Mouse (Mus musculus) liver, embryonic 15.5 days (tissue): ENCODE measurements around the gene Dnajb1. TPM values are rescaled to one million over a fixed set of nuclear protein-coding genes. Genes with fewer than 3 reads are reported as not detected.

Experiments
- ATAC-seq: fragments of 200-750 bp; cut with Nextera tagmentation; 2 replicates; pipeline ENCODE4 v1.8.0; 2017; ENCODE audit warnings: moderate number of reproducible peaks, mild to moderate bottlenecking, moderate library complexity; ENCODE audit not compliant: insufficient read depth
- H3K27ac ChIP-seq: fragments of 300-500 bp; sonication (generic); replicated peaks from 2 replicates; pipeline ENCODE4 v1.5.1; 2015; ENCODE audit warnings: mild to moderate bottlenecking, inconsistent platforms
- H3K27me3 ChIP-seq: fragments of 300-500 bp; sonication (generic); 2 replicates; pipeline ENCODE4 v1.6.1; 2015; ENCODE audit warnings: mild to moderate bottlenecking, inconsistent platforms
- H3K36me3 ChIP-seq: fragments of 300-500 bp; sonication (generic); replicated peaks from 2 replicates; pipeline ENCODE4 v1.6.1; 2015; ENCODE audit warnings: moderate library complexity, mild to moderate bottlenecking, inconsistent platforms
- H3K4me1 ChIP-seq: fragments of 300-500 bp; sonication (generic); replicated peaks from 2 replicates; pipeline ENCODE4 v1.6.1; 2015; ENCODE audit warnings: inconsistent platforms
- H3K4me2 ChIP-seq: fragments of 300-500 bp; sonication (generic); 2 replicates; pipeline ENCODE4 v1.6.1; 2015; ENCODE audit warnings: moderate library complexity, mild to moderate bottlenecking, inconsistent platforms
- H3K4me3 ChIP-seq: fragments of 300-500 bp; sonication (generic); replicated peaks from 2 replicates; pipeline ENCODE4 v1.5.1; 2015; ENCODE audit warnings: mild to moderate bottlenecking, inconsistent platforms
- H3K9ac ChIP-seq: fragments of 300-500 bp; sonication (generic); 2 replicates; pipeline ENCODE4 v1.6.1; 2015; ENCODE audit warnings: moderate library complexity, mild to moderate bottlenecking, inconsistent platforms
- H3K9me3 ChIP-seq: fragments of 300-500 bp; sonication (generic); replicated peaks from 2 replicates; pipeline ENCODE4 v1.6.1; 2016; ENCODE audit warnings: inconsistent platforms
- WGBS: fragments of 180-500 bp; shearing (Covaris S2); methylation state at CpG from one replicate; pipeline ENCODE4 v1.1.7; 2015; ENCODE audit warnings: mixed read lengths; ENCODE audit not compliant: insufficient replicate concordance; 5-methylcytosine and 5-hydroxymethylcytosine counted together
- polyA plus RNA-seq: library from polyadenylated mRNA; unstranded; fragments of >200 nt; fragmentation: Nextera tagmentation; extraction: Ambion mirVana; gene quantifications from 2 replicates; pipeline ENCODE4 v1.2.1, GENCODE M21; 2015

Gene Dnajb1
- polyA plus RNA-seq, 1 experiment from 2014 or later = 52.7 TPM

DNA sequence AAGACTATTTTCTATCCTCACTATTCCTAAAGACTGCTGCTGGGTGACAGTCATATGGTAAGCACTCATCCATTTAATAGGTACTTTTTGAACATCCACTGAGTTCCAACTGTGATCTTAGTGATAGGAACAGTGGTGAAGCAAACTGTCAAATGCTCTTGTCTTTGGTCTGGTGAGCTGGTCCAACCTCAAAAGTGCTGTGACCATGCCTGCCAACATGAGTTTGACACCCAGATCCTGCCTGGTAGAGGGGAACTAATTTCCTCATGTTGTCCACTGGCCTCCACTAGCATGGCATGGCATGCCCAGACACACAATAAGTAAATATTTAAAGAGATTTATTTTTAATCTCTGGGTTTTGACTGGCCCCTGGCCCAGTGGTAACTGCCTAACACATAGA is 8.6 kb downstream of the Dnajb1 start:
- no peaks in the 10 kb centered on the region for H3K27me3 ChIP-seq
- peaks cover 29% of the 10 kb centered on the region for H3K36me3 ChIP-seq
- H3K4me3 ChIP-seq = no peak overlapping the region
- H3K4me2 ChIP-seq = no peak overlapping the region
- H3K9me3 ChIP-seq = no peaks in the 10 kb centered on the region
- H3K4me1 ChIP-seq = peaks cover 12% of the 10 kb centered on the region
- no peak overlapping the region for H3K27ac ChIP-seq
- ATAC-seq = no peak
- H3K9ac ChIP-seq = no peak overlapping the region

DNA sequence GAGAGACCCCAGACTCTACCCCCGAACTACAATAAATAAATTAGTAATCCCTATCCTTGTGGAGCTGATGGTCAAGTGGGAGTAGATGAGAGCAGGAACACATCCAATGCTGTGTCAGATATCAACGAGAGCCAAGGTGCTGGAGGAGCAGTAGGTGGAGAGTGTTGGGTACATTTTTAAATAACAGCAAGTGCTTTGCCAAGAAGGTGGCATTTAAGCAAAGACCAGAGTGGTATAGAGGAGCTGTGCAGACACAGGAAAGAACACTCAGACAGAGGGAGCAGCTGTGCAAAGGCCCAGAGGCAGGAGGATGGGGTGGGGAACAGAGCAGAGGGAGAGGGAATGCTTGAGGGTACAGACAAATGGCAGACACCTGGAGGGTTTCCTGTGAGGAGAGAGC is 9.1 kb downstream of the Dnajb1 start:
- Histone ChIP-seq H3K4me2 (no peak overlapping the region), H3K27ac (no peak overlapping the region), H3K36me3 (peaks cover 24% of the 10 kb centered on the region), H3K9ac (no peak overlapping the region), H3K4me3 (no peak overlapping the region), H3K27me3 (no peaks in the 10 kb centered on the region), H3K4me1 (peaks cover 12% of the 10 kb centered on the region), H3K9me3 (no peaks in the 10 kb centered on the region)
- 70% methylated on average over 2 of the region's 2 CpGs for WGBS
- ATAC-seq = no peak

DNA sequence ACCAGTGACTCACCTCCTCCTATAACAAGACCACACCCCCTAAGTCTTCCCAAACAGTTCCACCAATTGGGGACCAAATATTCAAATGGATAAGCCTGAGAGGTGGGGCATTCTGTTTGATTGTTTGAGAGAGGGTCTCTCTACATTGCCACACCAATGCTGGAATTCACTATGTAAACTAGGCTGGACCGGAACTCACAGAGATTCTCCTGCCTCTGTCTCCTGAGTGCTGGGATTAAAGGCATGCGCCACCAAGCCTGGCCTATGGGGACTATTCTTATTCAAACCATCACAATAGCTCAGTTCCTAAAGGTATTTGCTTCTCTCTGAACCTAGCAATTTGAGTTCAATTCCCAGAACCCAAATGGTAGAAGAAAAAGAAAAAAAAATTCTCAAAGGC is 10.6 kb downstream of the Dnajb1 start:
- Histone ChIP-seq H3K9ac (no peak overlapping the region), H3K27ac (no peak overlapping the region), H3K36me3 (peaks cover 10% of the 10 kb centered on the region), H3K27me3 (no peaks in the 10 kb centered on the region), H3K4me3 (no peak overlapping the region), H3K4me1 (peaks cover 27% of the 10 kb centered on the region), H3K4me2 (no peak overlapping the region), H3K9me3 (no peaks in the 10 kb centered on the region)
- no peak for ATAC-seq
- WGBS = 92% methylated on average over 2 of the region's 2 CpGs

DNA sequence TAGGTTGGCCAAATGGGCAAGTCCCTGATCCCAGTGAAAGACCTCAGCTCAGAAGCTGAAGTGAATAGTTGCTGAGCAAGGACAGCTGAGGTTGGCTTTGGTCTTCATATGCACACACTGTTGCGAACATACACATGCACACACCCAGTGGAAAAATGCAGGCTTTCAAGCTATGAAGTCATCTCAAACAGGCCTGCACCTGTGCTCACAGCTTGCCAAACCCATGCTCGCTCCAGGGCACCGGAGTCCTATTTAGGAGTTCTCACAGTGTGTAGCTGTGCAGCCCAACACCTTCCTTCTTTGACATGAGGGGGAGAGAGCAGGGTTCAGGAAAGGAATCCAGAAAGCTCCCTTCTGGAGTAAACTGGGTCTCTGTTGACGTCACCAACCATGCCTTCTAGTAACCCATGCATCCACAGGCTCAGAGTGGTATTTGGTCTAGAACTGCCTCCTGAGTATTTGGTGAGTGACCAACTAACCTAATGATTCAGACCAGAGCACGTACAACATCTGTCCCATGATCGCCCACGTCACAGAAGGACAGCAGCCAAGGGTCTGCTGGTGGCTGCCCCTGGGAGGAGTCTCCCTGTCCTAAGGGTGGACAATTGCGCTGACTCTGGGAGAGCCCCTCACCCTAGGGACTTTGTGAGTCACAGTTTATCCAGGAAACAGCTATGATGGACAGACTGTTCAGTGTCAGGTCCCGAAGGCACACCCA is 11.7 kb downstream of the Dnajb1 start:
- no peak overlapping the region for H3K27ac ChIP-seq
- H3K4me1 ChIP-seq = peaks cover 38% of the 10 kb centered on the region
- H3K27me3 ChIP-seq = no peaks in the 10 kb centered on the region
- no peaks in the 10 kb centered on the region for H3K9me3 ChIP-seq
- no peak for ATAC-seq
- H3K4me2 ChIP-seq = no peak overlapping the region
- H3K9ac ChIP-seq = no peak overlapping the region
- no peaks in the 10 kb centered on the region for H3K36me3 ChIP-seq
- no peak overlapping the region for H3K4me3 ChIP-seq
- 87% methylated on average over 9 of the region's 9 CpGs for whole genome bisulfite sequencing

DNA sequence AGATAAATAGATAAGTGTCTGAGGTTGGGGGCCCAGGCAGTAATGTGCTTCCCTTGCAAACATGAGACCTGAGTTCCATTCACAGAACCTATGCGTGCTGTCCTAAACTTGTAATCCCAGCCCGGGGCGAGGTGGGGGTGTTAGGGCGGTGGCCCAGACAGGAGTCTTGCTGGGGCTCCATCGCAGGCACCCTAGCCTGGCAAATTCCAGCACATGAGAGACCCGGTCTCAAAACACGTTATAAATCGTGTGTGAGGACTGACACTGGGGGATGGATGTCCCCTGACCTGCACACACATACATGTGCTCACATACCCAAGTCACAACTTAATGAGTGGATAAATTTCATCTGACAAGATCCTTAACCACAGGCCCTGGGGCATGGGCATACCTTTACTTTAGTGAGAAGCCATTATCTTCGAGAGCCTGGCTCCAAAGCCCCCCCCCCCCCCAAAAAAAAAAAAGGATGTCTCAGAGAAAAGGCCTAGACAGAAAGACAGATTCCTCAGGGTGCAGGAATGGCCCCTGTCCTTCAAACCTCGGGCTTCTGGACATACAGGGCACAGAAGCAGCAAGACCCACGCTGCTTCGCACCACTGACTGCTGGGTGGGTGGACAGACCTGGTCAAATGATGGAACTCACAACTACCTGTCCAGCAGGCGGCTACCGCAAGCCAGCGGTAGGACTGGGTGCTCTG is 13.8 kb downstream of the Dnajb1 start:
- Histone ChIP-seq H3K36me3 (no peaks in the 10 kb centered on the region), H3K4me3 (peak overlapping the region; percentile 52), H3K9ac (peak overlapping the region; percentile 61), H3K27ac (peak overlapping the region; percentile 74), H3K4me1 (peaks cover 55% of the 10 kb centered on the region), H3K9me3 (no peaks in the 10 kb centered on the region), H3K27me3 (no peaks in the 10 kb centered on the region), H3K4me2 (peak overlapping the region; percentile 90)
- 52% methylated on average over 15 of the region's 15 CpGs for WGBS
- no peak for ATAC-seq

DNA sequence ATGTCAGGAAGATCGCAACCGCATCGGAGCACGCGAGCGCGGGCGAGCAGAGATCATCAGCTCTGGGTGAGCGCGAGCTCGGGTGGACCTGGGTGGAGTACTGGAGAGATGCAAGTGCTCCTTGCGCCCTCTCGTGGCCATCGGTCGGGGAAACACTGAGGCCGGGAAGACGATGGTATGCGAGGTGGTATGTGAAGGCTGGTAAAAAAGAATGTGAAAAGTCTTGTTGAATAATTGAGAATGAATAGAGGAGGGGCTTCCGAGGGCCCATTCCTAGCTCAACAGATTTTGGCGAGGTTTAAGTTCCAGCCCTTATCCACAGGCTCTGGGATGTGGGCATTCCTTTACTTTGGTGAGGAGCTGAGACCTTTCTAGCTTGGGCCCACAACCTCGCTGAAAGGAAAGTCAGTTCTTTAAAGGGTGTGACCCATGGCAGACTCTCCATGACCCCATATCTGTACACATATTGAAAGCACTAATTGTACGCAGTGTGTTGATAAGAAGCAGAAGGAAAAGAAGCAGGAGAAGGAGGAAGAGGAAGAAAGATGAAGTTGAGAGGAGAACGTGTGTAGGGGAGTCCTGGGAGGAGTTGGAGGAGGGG is 14.5 kb downstream of the Dnajb1 start:
- 2% methylated on average over 23 of the region's 23 CpGs for WGBS
- Histone ChIP-seq H3K27ac (peak overlapping the region; percentile 74), H3K4me3 (peak overlapping the region; percentile 52), H3K4me2 (peak overlapping the region; percentile 90), H3K36me3 (no peaks in the 10 kb centered on the region), H3K9ac (peak overlapping the region; percentile 61), H3K4me1 (peaks cover 60% of the 10 kb centered on the region), H3K9me3 (no peaks in the 10 kb centered on the region), H3K27me3 (no peaks in the 10 kb centered on the region)
- ATAC-seq = peak; percentile 85

DNA sequence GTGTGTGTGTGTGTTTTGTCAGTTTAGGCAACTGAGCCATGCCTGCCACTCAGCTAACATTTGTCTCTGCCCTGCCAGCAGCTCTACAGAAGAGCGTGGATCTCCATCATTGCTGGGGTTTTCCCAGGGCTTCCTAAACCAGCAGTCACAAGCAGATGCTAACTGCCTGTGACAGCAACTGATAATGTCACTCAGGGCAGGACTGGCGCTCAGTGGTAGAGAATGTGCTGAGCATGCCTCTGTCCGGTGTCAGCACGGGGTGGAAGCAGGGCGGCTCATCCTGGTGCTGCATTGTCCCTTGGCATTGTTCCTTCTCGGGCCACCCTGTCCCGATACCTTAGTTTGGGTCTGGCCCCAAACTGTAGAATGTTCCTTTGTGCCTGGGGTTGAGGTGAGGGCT is 15.6 kb downstream of the Dnajb1 start:
- WGBS = 44% methylated on average over 7 of the region's 7 CpGs
- no peaks in the 10 kb centered on the region for H3K9me3 ChIP-seq
- peaks cover 60% of the 10 kb centered on the region for H3K4me1 ChIP-seq
- no peak overlapping the region for H3K4me3 ChIP-seq
- no peaks in the 10 kb centered on the region for H3K27me3 ChIP-seq
- H3K27ac ChIP-seq = peak overlapping the region; percentile 74
- H3K4me2 ChIP-seq = peak overlapping the region; percentile 16; the same call in 1 of the 2 replicates
- no peaks in the 10 kb centered on the region for H3K36me3 ChIP-seq
- ATAC-seq = peak; percentile 20; the same call in 1 of the 2 replicates
- H3K9ac ChIP-seq = no peak overlapping the region

DNA sequence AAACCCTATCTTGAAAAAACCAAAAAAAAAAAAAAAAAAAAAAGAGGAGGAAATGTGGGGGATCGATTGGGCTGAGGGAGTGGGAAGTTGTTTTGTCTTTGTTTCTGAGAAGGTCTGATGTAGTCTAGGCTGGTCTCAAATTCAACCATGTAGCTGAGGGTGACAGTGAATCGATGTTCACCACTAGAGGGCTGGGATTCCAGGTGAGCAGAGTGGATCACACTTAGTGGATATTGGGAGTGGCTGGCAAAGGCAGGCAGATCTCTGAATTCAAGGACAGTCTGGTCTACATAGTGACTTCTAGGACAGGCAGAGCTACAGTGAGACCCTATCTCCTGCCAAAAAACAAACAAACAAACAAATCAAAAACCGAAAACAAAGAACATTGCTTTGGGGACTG is 16.7 kb downstream of the Dnajb1 start:
- no peaks in the 10 kb centered on the region for H3K36me3 ChIP-seq
- H3K27me3 ChIP-seq = no peaks in the 10 kb centered on the region
- peaks cover 60% of the 10 kb centered on the region for H3K4me1 ChIP-seq
- H3K9ac ChIP-seq = no peak overlapping the region
- no peak overlapping the region for H3K4me2 ChIP-seq
- no peak overlapping the region for H3K4me3 ChIP-seq
- no peak for ATAC-seq
- 37% methylated on average over 3 of the region's 3 CpGs for WGBS
- H3K27ac ChIP-seq = peak overlapping the region; percentile 73; the same call in 1 of the 2 replicates
- H3K9me3 ChIP-seq = no peaks in the 10 kb centered on the region

DNA sequence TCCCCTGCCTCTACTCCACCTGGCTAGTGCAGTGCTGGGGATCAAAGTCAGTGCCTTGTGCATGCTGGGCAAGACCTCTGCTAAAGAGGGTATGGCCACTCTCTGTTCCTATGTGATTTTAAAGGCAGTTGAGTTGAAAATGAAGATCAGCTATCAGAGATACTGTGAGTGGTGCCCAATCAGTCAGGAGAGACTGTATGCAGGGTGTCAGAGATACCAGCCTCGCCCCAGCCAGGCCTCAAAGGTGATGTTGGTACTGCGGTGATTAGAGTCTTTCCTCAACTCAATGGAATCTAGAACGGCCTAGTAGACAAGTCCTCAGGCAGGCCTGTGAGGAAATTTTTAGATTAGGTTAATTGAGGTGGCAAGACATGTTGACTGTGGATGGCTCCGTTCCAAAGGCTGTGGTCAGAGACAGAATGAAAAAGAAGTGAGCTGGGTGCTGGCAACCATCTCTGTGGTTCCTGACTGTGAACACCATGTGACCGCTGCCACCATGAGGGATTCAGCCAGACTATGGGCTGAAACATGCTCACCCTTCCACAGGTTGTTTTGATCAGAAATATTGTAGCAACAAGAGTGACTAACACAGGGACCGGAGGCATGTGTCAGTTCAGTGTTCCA is 17.8 kb downstream of the Dnajb1 start:
- no peaks in the 10 kb centered on the region for H3K27me3 ChIP-seq
- H3K36me3 ChIP-seq = no peaks in the 10 kb centered on the region
- H3K4me3 ChIP-seq = no peak overlapping the region
- peak overlapping the region; percentile 73 for H3K27ac ChIP-seq
- H3K4me1 ChIP-seq = peaks cover 60% of the 10 kb centered on the region
- 43% methylated on average over 6 of the region's 6 CpGs for WGBS
- ATAC-seq = peak; percentile 78
- peak overlapping the region; percentile 21; the same call in 1 of the 2 replicates for H3K4me2 ChIP-seq
- H3K9ac ChIP-seq = no peak overlapping the region
- no peaks in the 10 kb centered on the region for H3K9me3 ChIP-seq

DNA sequence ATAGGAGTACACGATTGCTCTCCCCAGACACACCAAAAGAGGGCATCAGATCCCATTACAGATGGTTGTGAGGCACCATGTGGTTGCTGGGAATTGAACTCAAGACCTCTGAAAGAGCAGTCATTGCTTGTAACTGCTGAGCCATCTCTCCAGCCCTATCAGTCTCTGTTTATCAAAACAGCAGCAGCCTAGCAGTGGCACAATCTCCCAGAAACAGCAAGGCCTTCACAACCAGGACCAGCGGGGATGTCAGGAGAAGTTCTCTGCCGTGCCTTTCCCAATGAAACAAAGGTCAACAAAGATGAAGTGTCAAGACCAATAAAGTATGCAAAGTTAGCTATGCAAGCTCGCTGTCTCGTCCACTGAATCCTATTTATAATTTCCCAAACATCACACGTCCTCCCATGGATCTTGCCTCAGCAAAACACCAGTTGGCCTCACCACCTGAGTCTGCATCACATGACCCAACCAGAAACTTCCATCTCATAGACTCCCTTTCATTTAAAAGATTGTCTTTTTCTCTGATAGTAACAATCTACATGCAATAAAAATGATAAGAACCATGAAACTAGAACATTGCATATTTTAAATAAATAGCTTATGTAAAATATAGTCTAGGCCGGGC is 24.2 kb downstream of the Dnajb1 start:
- no peak overlapping the region for H3K4me2 ChIP-seq
- H3K36me3 ChIP-seq = no peaks in the 10 kb centered on the region
- no peaks in the 10 kb centered on the region for H3K9me3 ChIP-seq
- H3K27ac ChIP-seq = peak overlapping the region; percentile 76
- 56% methylated on average over 7 of the region's 7 CpGs for WGBS
- H3K4me3 ChIP-seq = no peak overlapping the region
- H3K9ac ChIP-seq = no peak overlapping the region
- peak; percentile 83 for ATAC-seq
- H3K27me3 ChIP-seq = peaks cover 3% of the 10 kb centered on the region; the same call in 1 of the 2 replicates
- H3K4me1 ChIP-seq = peaks cover 18% of the 10 kb centered on the region

DNA sequence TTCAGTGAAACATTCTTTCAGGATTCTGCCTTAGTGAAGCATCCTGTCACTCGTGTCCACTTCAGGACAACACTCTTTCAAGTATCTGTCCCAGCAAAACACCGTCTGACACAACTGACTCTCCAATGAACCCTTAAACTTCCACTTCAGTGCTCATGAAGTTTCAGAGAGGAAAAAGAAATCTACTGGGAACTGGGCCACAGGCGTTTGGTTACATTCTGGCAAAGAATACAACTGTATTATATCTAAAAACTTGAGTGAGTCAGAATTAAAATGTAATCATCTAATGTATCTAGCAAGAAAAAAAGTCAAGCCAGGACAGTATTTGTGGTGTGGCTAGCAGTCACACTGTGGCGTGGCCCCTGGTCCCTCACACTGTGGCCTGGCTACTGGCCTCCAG is 30.9 kb downstream of the Dnajb1 start:
- Histone ChIP-seq H3K9ac (no peak overlapping the region), H3K27me3 (peaks cover 42% of the 10 kb centered on the region), H3K9me3 (no peaks in the 10 kb centered on the region), H3K4me3 (no peak overlapping the region), H3K4me1 (no peaks in the 10 kb centered on the region), H3K27ac (no peak overlapping the region), H3K4me2 (no peak overlapping the region), H3K36me3 (no peaks in the 10 kb centered on the region)
- no peak for ATAC-seq
- WGBS = 57% methylated on average over 4 of the region's 4 CpGs
